Mouse (Mus musculus) embryonic stem cell, embryonic (primary cell): ENCODE results near the gene Ccdc116.

Source experiments
- CTCF ChIA-PET, 4 experiments: fragments of 300-600 bp in 2 of 4; fragments of 350-600 bp in 2 of 4; sonication (Branson Sonifier 250); formaldehyde crosslinking; loops; one replicate each; lab custom pipeline; 2022; ENCODE audit warnings: inconsistent platforms in 2 of 4; lab: Charles Lee
- POLR2A ChIA-PET, 4 experiments: fragments of 300-600 bp in 2 of 4; fragments of 350-600 bp in 2 of 4; sonication (Branson Sonifier 250); formaldehyde crosslinking; loops; one replicate each; lab custom pipeline; 2022; ENCODE audit warnings: antibody characterized with exemption in 4 of 4, inconsistent platforms in 1 of 4; lab: Charles Lee

Gene Ccdc116

DNA sequence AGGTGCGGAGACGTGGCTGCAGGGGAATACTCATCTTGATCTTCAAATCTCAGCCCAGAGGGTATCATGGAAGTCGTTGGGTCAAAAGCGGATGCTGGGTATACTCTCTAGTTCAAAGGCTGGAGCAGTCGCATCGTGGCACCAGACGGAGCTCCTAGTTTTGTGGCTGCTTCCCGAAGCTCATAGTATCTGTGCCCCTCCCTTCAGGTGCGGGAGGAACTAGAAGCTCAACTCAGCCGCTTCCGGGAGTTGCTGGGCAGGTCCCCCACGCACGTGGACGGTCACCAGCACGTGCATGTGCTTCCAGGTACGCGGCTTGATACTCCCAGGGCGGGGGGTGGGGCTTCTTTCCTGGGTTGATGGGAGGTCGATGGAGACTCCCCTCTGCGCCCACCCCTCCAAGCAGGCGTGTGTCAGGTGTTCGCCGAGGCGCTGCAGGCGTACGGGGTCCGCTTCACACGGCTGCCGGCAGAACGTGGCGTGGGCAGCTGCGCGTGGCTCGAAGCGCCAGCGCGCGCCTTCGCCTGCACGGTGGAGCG is 431 bp upstream of the Ccdc116 start:
- POLR2A ChIA-PET: interaction anchor here (0.6 to 10.2 kb wide), 47 partner anchors 10 to 845 kb away, joined by 3 to 124 read pairs (median 4); partner anchors contain the start of genes Sdf2l1 (in 4 of the 4), 2610318N02Rik (in 3 of the 4), Lrrc74b (in 1 of the 4) and Ppil2 (in 1 of the 4)
- CTCF ChIA-PET: interaction anchor here in 3 of 4 experiments (0.6 to 2.6 kb wide), 27 partner anchors 10 to 842 kb away, joined by 3 to 30 read pairs (median 4); partner anchors contain the start of genes Sdf2l1 (in 2 of the 3), Tmem191c (in 2 of the 3), 2610318N02Rik (in 1 of the 3) and Gm20518 (in 1 of the 3)

DNA sequence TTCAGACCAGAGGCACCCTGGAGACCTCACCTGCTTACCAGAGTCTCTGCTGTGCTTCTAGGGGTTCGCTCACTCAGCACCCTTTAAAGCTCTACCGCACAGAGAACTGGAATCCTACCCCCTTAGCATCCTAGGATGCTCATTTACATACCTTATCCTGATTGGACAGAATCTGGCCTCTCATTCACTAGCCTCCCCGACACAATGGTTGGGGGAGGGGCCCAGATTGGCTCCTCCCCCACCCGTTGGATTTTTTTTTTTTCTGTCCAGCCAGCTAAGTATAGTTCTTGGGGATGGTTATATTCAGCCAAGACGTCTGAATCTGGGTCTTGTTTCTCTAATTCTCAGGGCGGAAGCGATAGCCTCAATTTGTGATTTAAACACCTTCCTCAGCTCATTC is 2.7 kb downstream of the Ccdc116 start, which contains the start of gene Ydjc:
TSS of gene Ydjc (plus strand) at position 283 of the 400 bp plus-strand sequence.
- CTCF ChIA-PET: interaction anchor here (0.6 to 1.7 kb wide), 11 partner anchors 9 to 132 kb away, joined by 3 to 12 read pairs (median 5); partner anchors contain the start of genes Sdf2l1 (in 3 of the 4), 2610318N02Rik (in 1 of the 4), Rimbp3 (in 1 of the 4) and Ypel1 (in 1 of the 4)
- POLR2A ChIA-PET: interaction anchor here (0.6 to 10.2 kb wide), 24 partner anchors 8 to 470 kb away, joined by 3 to 124 read pairs (median 4); partner anchors contain the start of genes Sdf2l1 (in 3 of the 4), 2610318N02Rik (in 2 of the 4), Hic2 (in 1 of the 4) and Ppil2 (in 1 of the 4)

DNA sequence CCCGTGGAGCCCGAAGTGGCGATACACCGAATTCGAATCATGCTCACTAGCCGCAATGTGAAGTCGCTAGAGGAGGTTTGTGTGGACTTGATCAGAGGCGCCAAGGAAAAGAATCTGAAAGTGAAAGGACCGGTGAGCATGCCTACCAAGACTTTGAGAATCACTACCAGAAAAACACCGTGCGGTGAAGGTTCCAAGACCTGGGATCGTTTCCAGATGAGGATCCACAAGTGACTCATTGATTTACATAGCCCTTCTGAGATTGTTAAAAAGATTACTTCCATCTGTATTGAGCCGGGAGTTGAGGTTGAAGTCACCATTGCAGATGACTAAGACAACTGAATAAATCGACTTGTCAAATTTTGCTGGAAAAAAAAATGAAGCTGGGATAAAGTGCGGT is 9.7 kb downstream of the Ccdc116 start:
- CTCF ChIA-PET: interaction anchor here in 1 of 4 experiments (0.6 kb wide), 2 partner anchors 295 to 381 kb away, joined by 3 read pairs; no protein-coding TSS in a partner anchor
- POLR2A ChIA-PET: interaction anchor here in 2 of 4 experiments (0.7 to 11.5 kb wide), 4 partner anchors 12 to 36 kb away, joined by 3 to 81 read pairs (median 3); partner anchors contain the start of gene 2610318N02Rik (in 2 of the 2)

DNA sequence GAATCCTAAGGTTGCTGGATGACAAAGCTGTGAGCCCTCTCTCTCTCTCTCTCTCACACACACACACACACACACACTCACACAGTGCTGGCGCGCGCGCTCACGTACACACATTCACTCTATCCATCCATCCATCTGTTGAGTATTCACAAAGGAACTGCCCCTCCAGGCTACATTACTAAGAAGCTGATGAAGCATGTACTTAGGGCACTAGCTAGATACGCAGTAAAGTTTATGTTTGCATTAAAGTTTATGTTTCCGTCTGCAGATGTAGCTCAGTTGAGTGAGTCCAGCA is 14.2 kb downstream of the Ccdc116 start:
- POLR2A ChIA-PET: interaction anchor here (0.6 to 11.5 kb wide), 74 partner anchors 8 to 473 kb away, joined by 3 to 124 read pairs (median 5); partner anchors contain the start of genes Ydjc (in 4 of the 4), 2610318N02Rik (in 2 of the 4), Ccdc116 (in 2 of the 4) and Hic2 (in 2 of the 4)
- CTCF ChIA-PET: interaction anchor here in 3 of 4 experiments (0.6 to 2.7 kb wide), 20 partner anchors 9 to 425 kb away, joined by 3 to 30 read pairs (median 5); partner anchors contain the start of genes Ccdc116 (in 1 of the 3) and Ydjc (in 1 of the 3)

DNA sequence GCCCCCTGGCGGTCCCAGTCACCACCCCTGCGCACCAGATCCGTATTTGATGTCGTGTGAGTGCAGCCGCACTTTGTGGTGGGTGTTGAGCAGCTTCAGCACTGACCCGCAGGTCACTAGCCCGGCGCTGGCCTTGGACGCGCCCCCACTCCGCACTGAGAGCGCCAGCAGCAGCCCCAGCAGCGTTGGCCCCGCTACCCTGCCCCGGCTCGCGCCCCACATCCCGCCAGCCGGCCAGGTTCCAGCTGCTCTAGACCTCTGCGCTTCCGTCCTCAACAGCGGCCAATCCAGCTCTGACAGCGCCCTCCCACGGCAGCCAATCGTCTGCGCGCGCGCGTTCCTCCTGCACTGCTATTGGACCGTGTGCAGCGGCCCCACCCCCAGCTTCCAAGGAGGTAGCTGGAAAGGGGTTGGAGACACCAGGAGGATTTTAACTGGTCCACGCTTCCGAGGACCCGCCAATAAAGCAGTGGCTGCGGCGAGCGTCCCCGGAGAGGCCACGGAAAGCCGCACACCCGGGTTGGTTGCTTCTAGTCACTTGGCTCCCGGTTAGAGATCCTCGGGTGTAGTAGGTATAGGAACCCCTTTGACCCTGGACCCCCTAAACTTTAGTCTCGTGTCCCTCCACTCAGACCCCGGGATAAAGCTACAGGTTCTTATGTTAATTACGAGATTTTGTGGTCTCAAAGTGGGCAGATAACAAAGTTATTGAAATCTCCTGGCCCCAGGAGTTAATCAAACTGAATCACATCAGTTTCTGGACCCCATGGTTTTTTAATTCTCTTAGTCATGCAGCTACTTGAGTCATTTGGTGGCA is 14.7 kb downstream of the Ccdc116 start, which contains the start of gene Sdf2l1:
TSS of gene Sdf2l1 (minus strand) at position 295 of the 817 bp plus-strand sequence.
- ChIA-PET CTCF (interaction anchor here (0.6 to 2.9 kb wide), 39 partner anchors 9 to 425 kb away, joined by 3 to 30 read pairs (median 4); partner anchors contain the start of genes Ydjc (in 3 of the 4), Ccdc116 (in 1 of the 4), Ppil2 (in 1 of the 4) and Rimbp3 (in 1 of the 4)), POLR2A (interaction anchor here (0.6 to 11.5 kb wide), 96 partner anchors 9 to 536 kb away, joined by 3 to 124 read pairs (median 4); partner anchors contain the start of genes Ydjc (in 4 of the 4), Ccdc116 (in 2 of the 4), Hic2 (in 2 of the 4) and Ppil2 (in 2 of the 4))

DNA sequence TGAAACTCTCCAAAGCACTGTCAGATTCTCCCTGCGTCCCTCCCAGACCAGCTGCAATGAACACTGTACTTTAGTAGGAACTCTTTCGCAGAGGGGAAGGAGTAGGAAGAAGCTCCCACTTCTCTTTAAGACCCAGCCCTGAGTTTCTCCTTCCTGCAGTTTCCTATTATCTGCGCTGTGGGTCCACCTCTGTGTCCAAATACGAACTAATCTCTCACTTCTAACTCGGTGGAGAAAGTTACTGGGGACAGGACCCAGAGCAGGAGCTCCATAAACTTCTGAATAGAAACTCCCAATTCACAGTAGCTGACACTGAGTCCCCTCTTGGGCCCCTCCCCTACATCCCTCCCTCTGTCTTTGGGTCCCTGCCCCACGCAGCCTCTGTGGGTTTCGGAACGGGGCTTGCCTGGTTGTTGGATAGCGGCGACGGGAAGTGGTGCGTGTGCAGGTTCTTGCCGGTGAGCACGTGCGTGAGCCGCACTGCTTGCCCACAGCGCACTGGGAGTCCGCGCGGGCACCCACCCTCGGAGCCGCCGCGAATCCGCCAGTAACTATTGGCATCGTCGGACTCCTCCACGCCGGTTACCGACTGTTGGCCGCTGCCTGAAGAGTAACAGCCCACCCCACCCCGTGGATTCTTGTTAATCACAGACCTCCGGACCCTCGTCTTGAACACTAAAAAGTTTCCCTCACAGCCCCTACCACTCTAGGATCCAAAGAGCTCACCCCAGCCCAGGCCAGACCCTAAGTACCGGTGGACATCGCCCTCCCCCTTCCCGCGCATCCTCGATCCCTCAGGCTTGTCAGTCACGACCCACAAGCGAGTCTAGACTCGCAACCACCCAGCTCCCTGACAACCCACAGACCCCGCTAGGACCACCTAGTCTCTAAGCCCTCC is 15.6 kb downstream of the Ccdc116 start:
- CTCF ChIA-PET: interaction anchor here (0.5 to 2.9 kb wide), 39 partner anchors 8 to 426 kb away, joined by 3 to 30 read pairs (median 4); partner anchors contain the start of genes Ydjc (in 3 of the 4), Ccdc116 (in 1 of the 4), Ppil2 (in 1 of the 4) and Rimbp3 (in 1 of the 4)
- POLR2A ChIA-PET: interaction anchor here (0.6 to 11.5 kb wide), 86 partner anchors 8 to 535 kb away, joined by 3 to 124 read pairs (median 5); partner anchors contain the start of genes Ydjc (in 3 of the 4), Ccdc116 (in 2 of the 4), Ppil2 (in 2 of the 4) and 2610318N02Rik (in 1 of the 4)

DNA sequence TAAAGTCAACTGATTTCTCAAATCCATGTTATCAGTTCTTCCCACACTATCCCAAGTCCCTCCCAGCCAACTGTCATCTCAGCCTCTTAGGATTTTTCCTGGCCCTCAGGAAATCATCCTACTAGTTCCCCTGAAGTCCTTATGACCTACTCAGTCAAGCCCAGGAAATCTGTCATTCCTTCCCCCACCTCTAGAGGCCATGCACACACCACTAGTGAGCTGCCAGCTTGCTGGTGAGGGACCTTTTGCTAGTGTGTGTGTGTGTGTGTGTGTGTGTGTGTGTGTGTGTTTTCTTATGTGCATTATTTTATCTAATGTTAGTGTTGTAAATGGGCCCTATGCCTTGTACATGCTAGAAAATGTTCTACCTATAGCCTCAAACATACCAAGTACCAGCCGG is 19.7 kb downstream of the Ccdc116 start:
- ChIA-PET POLR2A (interaction anchor here in 2 of 4 experiments (0.5 to 1.5 kb wide), 8 partner anchors 11 to 149 kb away, joined by 3 to 6 read pairs (median 4); partner anchors contain the start of genes Ppil2 (in 1 of the 2), Tmem191c (in 1 of the 2) and Ydjc (in 1 of the 2)), CTCF (interaction anchor here in 3 of 4 experiments (0.6 to 1.6 kb wide), 14 partner anchors 19 to 413 kb away, joined by 3 to 9 read pairs (median 4); no protein-coding TSS in a partner anchor)

DNA sequence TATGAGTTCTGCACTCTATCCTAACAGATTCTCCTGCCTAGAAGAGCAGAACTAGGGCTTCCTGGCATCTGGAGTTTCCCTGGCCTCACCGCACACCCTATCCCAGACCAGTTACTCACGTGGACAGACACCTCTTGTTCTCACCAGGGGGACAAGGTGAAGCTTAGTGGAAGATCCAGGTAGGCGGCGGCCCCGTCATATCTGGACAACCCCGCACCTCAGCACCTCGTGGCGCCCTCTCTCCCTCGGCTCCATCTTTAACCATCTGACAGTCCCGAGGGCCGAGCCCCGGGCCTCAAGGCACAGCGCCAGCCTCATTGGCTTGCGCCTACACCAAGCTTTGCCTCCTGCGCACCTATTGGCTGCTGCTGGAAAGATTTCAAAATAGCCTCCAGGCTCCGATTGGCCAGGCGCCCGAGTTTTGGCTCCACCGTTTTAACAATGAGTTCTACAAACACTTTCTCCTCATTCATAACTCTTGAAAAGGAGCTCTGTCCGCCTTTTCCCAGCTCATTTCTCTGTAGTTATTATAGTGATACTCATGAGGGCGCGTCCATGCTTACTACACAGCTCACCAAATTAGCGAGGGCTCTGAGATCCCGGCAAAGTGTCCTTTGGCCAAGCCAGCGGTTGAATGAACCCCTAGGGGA is 22.0 kb downstream of the Ccdc116 start, which contains the start of gene 2610318N02Rik:
TSS of gene 2610318N02Rik (minus strand) at position 297 of the 650 bp plus-strand sequence.
- CTCF ChIA-PET: interaction anchor here in 3 of 4 experiments (0.5 to 2.4 kb wide), 16 partner anchors 17 to 307 kb away, joined by 3 to 11 read pairs (median 5); partner anchors contain the start of genes Ccdc116 (in 1 of the 3), Rimbp3 (in 1 of the 3), Tmem191c (in 1 of the 3) and Ydjc (in 1 of the 3)

DNA sequence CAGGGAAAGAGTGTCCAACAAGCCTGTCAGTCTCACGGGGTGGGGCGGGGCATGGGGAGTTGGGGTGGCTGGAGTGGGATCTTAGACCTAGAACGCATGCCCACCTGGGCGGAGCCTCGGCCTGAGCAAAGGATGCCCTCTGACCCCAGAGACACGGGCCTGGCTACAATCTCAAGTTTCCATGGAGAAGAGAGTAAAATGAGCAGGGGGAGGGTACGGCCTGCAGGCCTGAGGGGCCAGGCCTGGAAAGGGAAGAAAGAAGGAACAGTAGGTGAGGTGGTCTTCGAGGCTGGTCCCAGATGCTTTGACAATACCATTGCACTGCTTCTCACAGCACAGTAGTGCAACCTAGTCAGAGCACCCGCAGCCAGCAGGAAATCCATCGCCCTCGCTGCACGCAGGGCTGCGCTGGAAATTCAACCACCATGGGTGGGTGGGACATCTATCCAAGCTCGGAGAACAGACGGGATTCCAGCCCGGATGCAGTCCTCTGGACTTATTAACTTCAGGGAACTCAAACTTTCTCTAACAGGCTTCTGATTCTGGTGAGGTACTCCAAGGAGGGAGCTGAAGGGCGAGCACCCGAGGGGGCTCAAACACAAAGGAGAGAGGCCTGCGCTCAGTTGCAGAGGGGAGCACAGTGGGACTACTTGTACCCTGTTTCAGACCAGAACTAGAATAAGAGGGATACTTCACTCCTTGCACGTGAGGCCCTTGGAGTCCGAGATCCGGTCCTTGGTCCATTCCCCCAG is 22.7 kb downstream of the Ccdc116 start:
- CTCF ChIA-PET: interaction anchor here in 3 of 4 experiments (0.6 to 2.4 kb wide), 16 partner anchors 8 to 308 kb away, joined by 3 to 11 read pairs (median 4); partner anchors contain the start of genes Ccdc116 (in 1 of the 3), Rimbp3 (in 1 of the 3), Sdf2l1 (in 1 of the 3) and Tmem191c (in 1 of the 3)

More for the DNA sequence above, 22.0 kb downstream of the Ccdc116 start, which contains the start of gene 2610318N02Rik:
- POLR2A ChIA-PET: interaction anchor here (0.5 to 6.5 kb wide), 66 partner anchors 8 to 298 kb away, joined by 3 to 81 read pairs (median 4); partner anchors contain the start of genes Ccdc116 (in 2 of the 4), Hic2 (in 2 of the 4), Ppil2 (in 2 of the 4) and Ydjc (in 2 of the 4)

DNA sequence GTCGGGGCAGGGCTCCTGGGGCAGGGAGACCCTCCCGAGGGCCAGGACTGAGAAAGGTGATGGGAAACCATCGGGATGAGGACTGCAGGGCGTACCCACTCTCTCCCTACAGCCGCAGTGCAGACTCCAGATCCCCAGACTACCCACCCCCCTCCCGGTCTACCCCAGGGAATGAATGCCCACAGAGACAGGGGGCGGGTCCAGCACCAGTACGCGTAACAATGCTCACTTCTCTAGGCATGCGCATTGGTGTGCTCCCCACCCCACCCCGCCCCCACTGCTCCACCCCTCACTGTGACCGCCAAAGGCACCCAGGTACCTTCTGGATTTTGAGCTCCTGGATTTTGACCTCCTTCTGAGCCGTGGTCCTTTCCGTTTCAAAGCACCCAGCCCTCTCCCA is 25.5 kb downstream of the Ccdc116 start:
- ChIA-PET POLR2A (interaction anchor here (0.6 to 6.5 kb wide), 29 partner anchors 10 to 406 kb away, joined by 3 to 81 read pairs (median 4); partner anchors contain the start of genes Sdf2l1 (in 4 of the 4), Ccdc116 (in 2 of the 4), Ppil2 (in 2 of the 4) and Hic2 (in 1 of the 4)), CTCF (interaction anchor here in 3 of 4 experiments (0.6 to 2.2 kb wide), 8 partner anchors 10 to 623 kb away, joined by 3 to 10 read pairs (median 5); partner anchors contain the start of genes Sdf2l1 (in 2 of the 3), Rimbp3 (in 1 of the 3) and Tmem191c (in 1 of the 3))

More for the DNA sequence above, 22.7 kb downstream of the Ccdc116 start:
- POLR2A ChIA-PET: interaction anchor here in 3 of 4 experiments (0.5 to 6.5 kb wide), 56 partner anchors 7 to 430 kb away, joined by 3 to 81 read pairs (median 5); partner anchors contain the start of genes Ccdc116 (in 2 of the 3), Hic2 (in 2 of the 3), Ppil2 (in 2 of the 3) and Sdf2l1 (in 2 of the 3)

DNA sequence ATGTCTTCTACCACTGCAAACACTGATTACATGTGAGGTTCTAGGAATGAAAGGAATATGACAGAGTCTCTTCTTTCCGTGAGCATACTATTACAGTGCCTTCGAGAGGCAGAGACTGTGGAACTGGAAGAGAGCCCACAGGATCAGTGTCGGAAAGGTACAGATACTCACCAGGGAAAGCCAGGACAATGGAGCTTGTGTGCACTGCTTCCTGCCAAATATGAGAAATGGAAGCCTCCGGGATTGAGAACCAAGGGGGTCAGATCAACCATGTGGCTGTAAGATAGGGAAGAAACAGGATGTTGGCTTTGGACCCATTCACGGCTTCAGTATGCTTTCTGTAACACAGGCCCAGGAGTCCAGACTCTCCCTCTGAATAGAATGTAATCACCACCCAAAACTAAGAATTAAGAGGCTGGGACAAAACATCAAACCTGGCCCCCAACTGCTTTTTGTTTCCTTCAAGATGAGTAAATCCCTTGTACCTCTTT is 29.7 kb downstream of the Ccdc116 start:
- ChIA-PET POLR2A (interaction anchor here in 3 of 4 experiments (0.8 to 1.8 kb wide), 5 partner anchors 8 to 202 kb away, joined by 3 to 11 read pairs (median 4); partner anchors contain the start of genes 2610318N02Rik (in 2 of the 3) and Sdf2l1 (in 2 of the 3)), CTCF (interaction anchor here in 1 of 4 experiments (0.6 kb wide), 1 partner anchor 159 kb away, joined by 5 read pairs; no protein-coding TSS in a partner anchor)

DNA sequence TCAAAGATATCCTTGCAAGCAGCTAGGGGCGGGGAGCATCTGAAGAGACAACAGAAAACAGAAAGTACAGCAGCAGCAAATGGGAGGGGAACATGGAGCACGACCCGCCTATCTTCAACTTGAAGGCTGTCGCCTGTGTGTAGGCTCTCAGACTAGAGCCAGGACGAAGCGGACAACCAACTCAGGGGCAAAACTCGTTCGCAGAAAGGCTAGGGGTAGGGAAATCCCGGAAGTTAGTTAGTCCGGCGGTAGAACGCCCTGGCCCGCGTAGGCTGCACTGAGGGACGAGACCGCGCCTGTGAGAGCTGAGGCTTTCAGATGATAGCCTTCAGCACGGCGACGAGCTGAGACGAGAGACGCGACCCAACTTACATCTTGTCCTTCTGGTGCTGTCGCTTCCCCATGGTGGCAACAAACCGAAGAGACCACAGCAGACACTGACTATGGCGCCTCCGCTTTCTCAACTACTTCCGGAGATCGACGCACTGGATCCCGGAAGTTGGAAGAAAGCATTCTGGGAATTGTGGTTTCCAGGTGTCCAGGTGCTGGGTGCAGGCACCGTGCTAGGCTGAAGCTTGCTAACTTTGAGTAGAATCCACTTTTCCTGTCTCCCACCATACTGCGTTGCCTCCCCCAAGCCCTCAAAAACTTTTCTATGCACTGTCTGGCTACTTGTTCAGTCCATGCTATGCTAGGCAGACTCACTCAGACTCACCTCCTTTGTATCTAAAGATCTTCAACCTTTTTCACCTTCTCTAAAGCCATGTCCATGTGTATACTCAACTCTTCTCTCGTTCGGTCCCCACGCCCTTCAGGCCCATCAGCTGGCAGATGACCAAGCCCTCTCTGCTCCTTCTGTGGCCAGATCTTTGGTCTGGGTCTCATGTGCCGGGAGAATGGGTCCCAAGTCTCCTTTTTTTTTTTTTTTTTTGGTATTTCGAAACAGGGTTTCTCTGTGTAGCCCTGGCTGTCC is 36.0 kb downstream of the Ccdc116 start, which contains the start of gene Ppil2:
TSS of gene Ppil2 (minus strand) at position 487 of the 973 bp plus-strand sequence.
- CTCF ChIA-PET: interaction anchor here in 2 of 4 experiments (0.5 to 1.4 kb wide), 2 partner anchors 11 to 20 kb away, joined by 3 to 6 read pairs; no protein-coding TSS in a partner anchor

More for the DNA sequence above, 36.0 kb downstream of the Ccdc116 start, which contains the start of gene Ppil2:
- POLR2A ChIA-PET: interaction anchor here (0.6 to 9.1 kb wide), 37 partner anchors 9 to 340 kb away, joined by 3 to 67 read pairs (median 3); partner anchors contain the start of genes Sdf2l1 (in 3 of the 4), 2610318N02Rik (in 2 of the 4), Ydjc (in 2 of the 4) and Ccdc116 (in 1 of the 4)
